Mouse (Mus musculus): ENCODE measurements around the gene Cebpb.

The Cebpb gene

GRCm38 (mm10) chr2:167668426-167668825 is 20.3 kb upstream of the Cebpb start:
- DNase-seq: no peak

GRCm38 (mm10) chr2:167669398-167669797 is 19.3 kb upstream of the Cebpb start:
- DNase-seq: no peak

- DNase-seq: no peak
Measured at GRCm38 (mm10) chr2:167671101-167671633, 17.5 kb upstream of the Cebpb start.

GRCm38 (mm10) chr2:167672212-167672685 is 16.5 kb upstream of the Cebpb start:
- DNase-seq: no peak

- DNase-seq: no peak
Measured at GRCm38 (mm10) chr2:167675120-167675909, 13.4 kb upstream of the Cebpb start.

- no peak for DNase-seq
Measured at GRCm38 (mm10) chr2:167678600-167678999, 10.1 kb upstream of the Cebpb start.

- DNase-seq: peak; percentile 73
Measured at GRCm38 (mm10) chr2:167679902-167680430, 8.7 kb upstream of the Cebpb start.

GRCm38 (mm10) chr2:167680657-167681056 is 8.1 kb upstream of the Cebpb start:
- peak; percentile 24 for DNase-seq

GRCm38 (mm10) chr2:167683721-167684120 is 5.0 kb upstream of the Cebpb start:
- no peak for DNase-seq

GRCm38 (mm10) chr2:167685137-167685536 is 3.6 kb upstream of the Cebpb start:
- DNase-seq: peak; percentile 95

- DNase-seq: no peak
Measured at GRCm38 (mm10) chr2:167685865-167686264, 2.9 kb upstream of the Cebpb start.

- no peak for DNase-seq
Measured at GRCm38 (mm10) chr2:167686382-167687249, 2.1 kb upstream of the Cebpb start.

GRCm38 (mm10) chr2:167687250-167687586 is 1.5 kb upstream of the Cebpb start:
- no peak for DNase-seq

- DNase-seq: no peak
Measured at GRCm38 (mm10) chr2:167687651-167688101, 1.0 kb upstream of the Cebpb start.

GRCm38 (mm10) chr2:167688126-167688497 is 603 bp upstream of the Cebpb start:
- no peak for DNase-seq

- DNase-seq: peak; percentile 47
Measured at GRCm38 (mm10) chr2:167689501-167690218, 945 bp downstream of the Cebpb start, which contains the start of gene Tmem189. TSS of gene Tmem189 (minus strand) at chr2:167689822.

- peak; percentile 30 for DNase-seq
Measured at GRCm38 (mm10) chr2:167690219-167690961, 1.7 kb downstream of the Cebpb start.

GRCm38 (mm10) chr2:167690962-167691311 is 2.2 kb downstream of the Cebpb start:
- peak; percentile 20 for DNase-seq

GRCm38 (mm10) chr2:167691410-167691809 is 2.7 kb downstream of the Cebpb start:
- no peak for DNase-seq

GRCm38 (mm10) chr2:167691871-167692661 is 3.4 kb downstream of the Cebpb start:
- DNase-seq: no peak

GRCm38 (mm10) chr2:167692831-167693230 is 4.1 kb downstream of the Cebpb start:
- DNase-seq: no peak

Data from cerebellum, adult 8-10 months (tissue).